Mouse (Mus musculus): ENCODE measurements around the gene Rnf166.

The Rnf166 gene

DNA sequence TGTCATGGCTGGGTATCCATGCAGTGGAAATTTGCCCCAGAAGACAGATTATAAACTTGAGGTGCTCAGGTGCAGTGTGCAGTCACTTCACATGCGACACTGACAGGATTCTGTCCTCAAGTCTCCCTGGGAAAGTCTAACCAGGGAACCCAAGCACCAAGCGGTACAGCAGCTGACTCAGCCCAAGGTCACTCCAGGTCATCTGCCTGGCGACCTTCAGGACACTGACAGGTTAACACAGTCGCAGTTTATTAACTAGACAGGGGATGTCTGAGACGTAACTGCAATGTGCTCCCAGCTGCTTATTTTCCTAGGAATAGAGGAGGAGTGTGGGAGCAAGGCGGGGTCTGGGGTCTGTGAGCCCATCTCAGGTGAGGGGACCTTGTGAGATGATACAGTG lies 6.5 kb downstream of the Rnf166 start:
- DNase-seq (ENCODE audit: low spot score in 2 of 2) = no peak

DNA sequence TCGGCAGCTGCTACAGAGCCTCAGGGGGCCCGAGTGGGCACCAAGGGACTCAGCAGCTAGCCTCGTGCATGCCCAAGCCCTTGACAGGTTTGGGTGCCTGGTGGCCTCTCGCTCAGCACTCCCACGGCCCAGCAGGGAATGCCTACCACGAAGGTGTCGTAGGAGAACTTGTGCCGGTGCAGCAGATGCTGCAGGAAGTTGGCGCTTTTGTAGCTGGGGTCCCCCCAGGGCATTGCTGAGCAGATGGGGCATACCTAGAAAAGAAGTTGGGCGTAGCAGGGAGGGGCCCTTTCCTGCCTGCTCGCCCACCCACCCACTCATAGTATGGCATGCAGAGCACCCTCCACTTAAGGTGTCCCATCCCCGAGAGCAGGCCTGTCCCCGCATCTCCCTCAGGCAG lies 8.0 kb downstream of the Rnf166 start:
- DNase-seq (ENCODE audit: low spot score in 2 of 2) = no peak

DNA sequence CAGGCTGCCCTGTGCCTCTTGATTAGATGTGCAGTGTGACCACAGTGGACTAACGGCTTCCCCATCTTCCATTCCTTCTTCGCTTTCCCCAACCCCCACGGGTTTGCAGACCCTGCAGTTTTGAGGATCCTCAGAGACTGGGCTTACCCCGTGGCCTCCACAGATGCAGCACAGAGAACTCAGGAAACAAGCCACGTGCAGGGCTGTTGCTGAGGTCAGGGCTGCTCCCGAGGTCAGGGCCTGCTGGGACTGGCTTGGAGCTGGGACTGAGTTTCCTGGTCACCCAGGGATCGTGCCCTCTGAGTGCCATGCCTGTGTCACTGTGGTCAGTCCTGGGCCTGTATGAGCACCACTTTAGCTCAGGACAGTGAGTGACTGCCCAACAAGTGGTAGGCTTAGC lies 10.9 kb downstream of the Rnf166 start:
- DNase-seq (ENCODE audit: low spot score in 2 of 2) = no peak

DNA sequence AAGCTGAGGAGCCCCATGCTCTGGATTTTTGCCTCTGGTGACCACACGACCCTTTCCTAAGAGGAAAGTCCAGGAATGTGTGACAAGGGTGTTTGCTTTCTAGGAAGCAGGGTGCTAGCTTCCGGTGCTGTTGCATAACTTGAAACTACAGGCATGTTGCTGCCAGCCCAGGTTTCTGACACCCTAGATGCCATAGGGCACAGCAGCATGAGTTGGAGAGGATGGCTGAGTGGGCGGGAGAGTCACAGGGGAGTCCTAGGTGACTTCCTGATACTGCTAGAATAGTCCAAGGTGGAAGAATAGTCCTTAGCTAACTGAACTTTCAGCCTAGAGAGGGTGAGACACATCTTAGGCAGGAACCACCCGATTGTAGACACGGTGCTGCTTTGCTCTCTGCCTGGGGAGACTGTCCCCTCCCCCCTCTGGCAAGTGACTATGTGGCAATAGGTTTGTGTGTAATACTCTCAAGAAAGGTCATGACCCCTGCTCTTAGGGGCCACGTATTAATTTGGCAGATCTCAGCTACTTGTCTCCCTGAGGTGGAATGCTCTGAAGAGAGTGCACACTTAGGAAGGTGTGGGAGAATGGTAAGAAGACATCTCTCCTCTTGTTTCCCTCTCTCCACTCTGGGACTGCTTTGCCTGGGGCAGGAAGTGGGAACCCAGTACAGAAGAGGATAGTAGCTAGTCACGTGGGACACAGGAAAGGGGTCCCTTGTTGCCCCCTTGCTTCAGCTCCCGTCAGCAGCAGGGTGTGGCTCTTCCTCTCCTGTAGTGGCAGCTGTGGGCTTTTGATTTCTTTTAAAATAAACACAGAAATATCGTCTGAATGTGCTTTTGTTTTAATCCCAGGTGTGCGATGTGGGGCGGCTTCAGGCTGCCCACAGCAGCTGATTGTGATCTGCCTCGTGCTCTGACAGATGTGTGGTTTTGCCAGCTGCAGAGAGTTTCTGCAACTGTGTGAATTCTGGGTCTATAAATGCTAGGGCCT lies 11.9 kb downstream of the Rnf166 start:
- no peak for DNase-seq (ENCODE audit: low spot score in 2 of 2)

DNA sequence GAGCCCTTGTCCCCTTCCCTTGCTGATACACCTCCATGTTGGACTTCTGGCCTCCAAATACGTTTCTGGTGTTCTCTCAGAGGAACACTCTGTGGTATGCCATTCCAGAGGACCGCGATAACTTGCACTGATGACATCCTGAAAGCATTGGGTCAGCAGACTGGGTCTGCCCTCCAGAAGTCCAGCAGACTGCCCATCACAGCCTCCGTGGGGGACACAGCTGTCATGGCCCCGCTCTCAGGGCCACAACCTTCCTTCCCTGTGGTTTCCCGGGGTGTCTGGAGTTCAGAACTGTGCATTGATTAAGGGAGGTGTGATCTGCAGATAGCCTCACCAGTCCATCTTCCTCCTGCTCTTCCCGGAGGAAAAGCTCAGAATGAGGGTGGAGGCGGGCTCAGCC lies 13.4 kb downstream of the Rnf166 start:
- no peak for DNase-seq (ENCODE audit: low spot score in 2 of 2)

DNA sequence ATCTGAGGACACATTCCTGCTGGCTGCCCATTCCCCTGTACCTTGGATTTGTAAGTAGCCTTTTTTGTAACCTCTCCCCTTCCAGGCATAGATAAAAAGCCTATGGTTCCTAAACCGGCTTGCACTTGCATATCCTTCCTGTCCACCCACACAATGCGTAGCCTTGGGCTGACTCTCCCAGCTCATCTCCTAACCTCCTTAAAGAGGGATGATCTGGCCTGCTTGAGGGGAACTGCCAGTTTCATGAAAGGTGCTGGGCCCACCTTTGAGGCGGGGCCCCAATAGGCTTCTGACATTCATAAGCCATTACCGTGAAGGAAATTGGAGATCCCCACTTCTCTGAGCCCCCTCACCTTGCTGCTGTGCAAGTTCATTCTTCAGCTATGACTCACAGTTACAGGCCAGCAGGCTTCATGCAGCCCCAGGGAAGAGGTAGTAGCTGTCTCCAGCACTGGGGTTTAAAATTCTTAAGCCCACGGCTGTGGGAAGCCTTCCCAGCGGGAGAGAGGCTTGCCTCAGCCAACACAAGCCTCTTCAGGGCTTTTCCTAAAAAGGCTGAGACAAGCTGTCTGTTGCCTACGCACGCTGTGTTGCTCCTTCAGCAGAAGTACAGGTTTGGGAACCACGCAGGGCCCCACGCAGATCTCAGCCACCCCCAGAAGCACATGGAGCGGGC lies 14.3 kb downstream of the Rnf166 start:
- no peak for DNase-seq (ENCODE audit: low spot score in 2 of 2)

DNA sequence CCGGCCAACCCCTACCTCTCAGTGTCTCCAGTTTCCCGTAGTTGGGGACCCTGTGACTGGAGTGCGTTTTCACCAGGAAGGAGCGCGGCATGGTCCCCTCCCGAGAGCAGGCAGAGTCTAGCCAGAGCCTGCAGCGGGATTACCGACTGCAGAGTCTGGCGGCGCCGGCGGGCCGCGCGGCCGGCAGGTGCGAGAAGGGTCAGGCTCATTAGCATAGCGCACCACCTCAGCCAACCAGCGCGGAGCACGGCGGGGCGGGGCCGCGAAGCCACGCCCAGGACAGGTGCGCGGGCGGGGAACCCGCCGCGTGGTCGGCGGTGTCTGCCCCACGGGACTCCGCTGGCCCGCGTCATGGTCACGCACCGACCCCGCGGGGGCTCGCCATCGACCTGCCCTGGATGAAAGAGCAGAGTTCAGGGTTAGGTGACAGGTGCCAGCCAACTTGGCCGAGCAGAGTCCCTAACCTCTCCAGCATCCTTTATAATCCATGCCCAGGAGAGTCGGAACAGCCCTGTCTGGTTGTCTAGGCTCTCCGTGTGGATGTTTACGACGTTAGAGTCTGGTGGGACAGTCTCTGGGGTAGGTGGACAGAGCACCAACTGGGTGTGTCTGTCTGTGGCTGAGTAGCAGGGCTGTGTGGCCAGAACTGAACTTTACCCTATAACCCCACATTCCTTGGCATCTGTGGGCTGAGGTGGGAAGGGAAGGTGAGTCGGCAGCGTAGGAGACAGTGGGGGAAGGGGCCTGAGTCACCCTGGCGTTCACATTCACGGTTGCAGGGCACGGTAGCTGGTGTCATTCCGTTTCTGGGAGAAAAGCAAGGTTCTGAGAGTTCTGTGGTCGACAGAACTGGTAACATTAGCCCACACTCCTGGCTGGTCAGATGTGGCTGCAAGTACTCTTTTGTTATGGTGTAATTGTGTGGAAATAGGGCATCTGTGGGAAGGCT lies 15.1 kb downstream of the Rnf166 start, which contains the start of gene Snai3:
Gene Snai3 (minus strand): TSS at position 210 of the 949 bp plus-strand sequence.
- DNase-seq (ENCODE audit: low spot score in 2 of 2) = no peak

DNA sequence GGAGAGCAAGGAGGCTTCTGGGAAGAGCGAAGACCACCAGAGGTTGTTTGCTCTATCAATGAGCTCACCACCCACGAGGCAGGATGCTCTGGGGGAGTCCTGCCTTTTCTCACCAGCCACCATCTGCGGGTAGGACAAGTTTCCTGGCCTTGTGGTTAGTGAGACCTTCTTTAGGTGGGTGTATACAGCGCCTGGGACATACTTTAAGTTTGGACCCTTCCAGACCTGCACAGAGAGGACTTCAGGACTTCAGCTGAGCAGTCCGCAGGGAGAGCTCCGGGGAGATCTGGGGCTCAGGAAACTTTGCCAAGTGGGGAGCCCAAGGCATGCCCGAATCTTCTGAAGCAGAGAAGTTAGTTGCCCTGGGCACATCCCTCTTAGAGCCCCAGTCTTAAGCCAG lies 15.9 kb downstream of the Rnf166 start:
- DNase-seq (ENCODE audit: low spot score in 2 of 2) = no peak

DNA sequence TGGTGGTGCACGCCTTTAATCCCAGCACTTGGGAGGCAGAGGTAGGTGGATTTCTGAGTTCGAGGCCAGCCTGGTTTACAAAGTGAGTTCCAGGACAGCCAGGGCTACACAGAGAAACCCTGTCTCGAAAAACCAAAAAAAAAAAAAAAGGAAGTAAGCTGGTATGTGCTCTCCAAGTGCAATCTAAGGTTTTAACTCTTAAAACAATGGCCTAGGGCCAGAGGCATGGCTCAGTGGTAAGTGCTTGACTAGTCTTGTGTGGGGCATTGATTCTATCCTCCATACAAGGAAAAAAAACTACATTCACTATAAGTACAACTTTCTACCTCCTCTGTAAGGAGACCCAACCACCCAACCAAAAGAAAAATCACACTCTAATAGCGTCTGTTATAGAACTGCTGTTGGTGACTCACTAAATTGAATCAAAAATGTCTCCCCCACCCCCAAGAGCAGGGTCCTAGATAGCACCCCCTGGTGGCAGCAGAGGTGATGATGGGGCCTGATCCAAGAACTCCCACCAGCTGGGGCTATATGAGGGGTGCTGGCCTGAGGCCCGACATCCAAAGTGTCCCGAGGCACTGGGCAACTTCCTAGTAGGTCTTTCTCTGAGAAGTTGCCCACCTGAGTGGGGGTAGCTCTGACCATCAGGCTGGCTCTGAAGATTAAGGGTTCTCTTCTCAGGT lies 16.5 kb downstream of the Rnf166 start:
- no peak for DNase-seq (ENCODE audit: low spot score in 2 of 2)

DNA sequence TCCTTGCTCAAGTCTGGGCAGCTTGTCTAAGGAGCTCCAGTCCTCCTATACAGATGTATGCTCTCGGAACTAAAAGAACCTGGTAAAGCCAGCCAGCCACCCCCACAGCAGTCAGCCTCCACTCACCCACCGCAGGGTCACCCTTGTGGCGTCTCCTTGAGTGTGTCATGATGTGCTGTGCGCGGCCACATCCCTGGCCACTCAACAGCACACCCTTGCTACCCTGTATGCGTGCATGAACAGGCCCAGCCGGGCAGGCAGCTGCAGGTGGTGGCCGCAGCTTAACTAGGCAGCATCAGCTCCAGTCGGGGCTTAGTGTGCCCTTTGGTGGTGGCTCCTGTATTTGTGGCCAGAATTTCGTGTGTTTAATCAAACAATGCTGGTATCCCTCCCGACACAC lies 18.7 kb downstream of the Rnf166 start:
- no peak for DNase-seq (ENCODE audit: low spot score in 2 of 2)

DNA sequence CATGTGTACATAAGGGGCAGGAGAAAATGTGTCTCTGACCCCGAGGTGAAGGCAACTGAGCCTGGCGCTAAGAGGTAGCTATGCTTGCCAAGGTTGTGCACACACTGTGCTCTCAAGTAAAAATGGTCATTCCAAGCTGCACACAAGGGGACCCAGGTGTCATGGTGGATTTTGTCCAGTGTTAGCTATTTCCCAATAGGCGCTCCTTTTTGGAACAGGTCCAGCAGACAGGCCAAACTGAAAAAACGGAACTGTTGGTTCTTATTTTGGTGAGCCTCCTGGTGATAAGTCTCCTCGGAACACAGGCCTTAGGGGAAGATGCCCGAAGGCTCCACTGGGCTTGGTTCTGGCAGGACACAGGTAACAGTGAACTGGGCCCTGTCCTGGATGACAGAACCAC lies 21.5 kb downstream of the Rnf166 start:
- DNase-seq (ENCODE audit: low spot score in 2 of 2) = no peak

DNA sequence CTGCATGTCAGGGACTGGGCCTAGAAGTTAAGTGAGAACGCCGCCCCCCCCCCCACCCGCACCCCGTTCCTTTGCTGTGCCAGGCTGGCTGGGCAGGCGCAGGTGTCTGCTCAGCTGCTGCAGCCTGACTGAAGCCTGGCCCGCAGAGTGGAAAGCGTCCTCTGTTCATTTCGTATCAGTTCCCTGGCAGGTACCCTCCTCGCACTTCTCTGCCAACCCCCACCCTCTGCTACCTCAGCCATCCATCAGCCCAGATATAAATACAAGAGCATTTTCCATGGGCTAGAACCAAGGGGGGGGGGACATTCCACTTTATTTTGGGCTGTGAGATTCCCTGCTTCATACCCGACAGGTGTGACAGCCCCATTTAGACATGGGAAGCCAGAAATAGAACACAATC lies 23.7 kb downstream of the Rnf166 start:
- DNase-seq (ENCODE audit: low spot score in 2 of 2) = no peak

DNA sequence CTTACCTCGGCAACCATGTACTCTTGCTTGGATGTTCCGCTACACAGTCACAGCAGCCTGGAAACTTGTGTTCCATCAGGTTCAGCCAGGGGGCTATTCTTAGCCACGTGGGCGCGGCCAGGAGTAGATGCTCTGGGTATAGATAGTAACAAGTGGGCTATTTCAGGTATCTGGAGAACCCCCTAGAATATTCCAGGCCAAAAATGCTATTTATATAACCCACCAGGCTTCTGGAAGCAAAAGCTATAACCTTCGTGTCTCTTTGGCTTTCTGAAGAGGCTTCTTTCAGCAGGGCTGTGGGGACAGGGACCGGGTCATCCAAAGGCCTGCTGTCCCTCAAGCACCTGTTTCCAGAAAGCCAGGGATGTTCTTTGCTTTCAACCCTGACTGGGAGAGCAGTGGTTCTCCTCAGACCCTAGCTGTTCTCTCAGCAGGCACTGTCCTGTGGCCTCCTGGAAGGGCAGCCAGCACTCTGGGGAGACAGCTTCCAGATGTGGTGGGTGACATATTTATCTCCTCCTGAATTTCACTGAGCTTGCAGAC lies 24.6 kb downstream of the Rnf166 start:
- DNase-seq (ENCODE audit: low spot score in 2 of 2) = no peak

DNA sequence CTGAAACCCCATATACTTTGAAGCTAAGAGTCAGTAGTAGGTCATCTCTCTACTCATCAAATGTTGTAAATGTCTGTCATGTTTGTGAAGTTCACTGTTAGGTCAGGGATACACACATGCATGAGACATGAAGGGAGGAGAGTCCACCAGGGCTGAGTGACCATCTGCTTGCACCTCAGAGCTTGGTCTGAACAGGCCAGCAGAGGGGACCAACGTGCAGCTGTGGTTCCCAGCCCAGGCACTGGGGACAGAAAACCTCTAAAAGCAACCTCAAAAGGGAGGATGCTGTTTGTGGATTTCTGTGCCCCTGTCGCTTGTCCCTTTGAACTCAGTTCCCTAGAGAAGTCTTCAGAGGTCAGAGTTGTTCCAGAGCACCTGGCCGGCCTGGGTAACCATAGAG lies 30.7 kb downstream of the Rnf166 start:
- DNase-seq (ENCODE audit: low spot score in 2 of 2) = peak in 1 of 2 experiments; percentile 22

DNA sequence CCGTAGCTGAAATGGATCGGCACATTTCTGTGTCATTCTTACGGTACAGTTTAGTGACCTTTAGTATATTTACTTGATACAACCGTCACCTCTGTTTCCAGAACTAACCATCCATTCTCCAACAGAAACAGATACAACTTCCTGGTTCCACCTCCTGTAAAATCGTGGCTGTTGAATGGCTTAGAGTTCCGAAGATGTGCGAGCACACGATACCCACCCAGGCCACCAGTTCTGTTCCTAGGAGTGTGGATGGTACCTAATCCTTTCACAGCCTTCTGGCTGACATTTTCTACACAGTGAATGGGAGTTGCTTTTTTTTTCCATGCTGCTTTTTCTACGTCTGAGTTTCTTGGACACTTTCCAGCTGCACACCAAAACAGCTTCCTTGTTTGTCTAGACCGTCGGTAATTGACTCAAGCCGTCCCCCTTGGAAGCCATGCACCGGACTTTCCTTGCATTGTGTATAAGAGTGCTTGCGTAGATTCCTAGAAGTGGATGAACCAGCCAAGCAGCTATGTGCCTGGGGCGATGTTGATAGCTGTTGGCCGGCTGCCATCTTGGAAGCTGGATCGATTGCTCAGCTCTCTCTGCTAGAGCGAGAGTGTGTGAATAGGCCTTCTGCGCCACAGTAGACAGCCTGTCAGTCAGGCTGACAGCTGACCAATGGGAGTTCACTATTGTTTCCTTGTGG lies 31.7 kb downstream of the Rnf166 start:
- DNase-seq (ENCODE audit: low spot score in 2 of 2) = peak; percentile 90 to 93

DNA sequence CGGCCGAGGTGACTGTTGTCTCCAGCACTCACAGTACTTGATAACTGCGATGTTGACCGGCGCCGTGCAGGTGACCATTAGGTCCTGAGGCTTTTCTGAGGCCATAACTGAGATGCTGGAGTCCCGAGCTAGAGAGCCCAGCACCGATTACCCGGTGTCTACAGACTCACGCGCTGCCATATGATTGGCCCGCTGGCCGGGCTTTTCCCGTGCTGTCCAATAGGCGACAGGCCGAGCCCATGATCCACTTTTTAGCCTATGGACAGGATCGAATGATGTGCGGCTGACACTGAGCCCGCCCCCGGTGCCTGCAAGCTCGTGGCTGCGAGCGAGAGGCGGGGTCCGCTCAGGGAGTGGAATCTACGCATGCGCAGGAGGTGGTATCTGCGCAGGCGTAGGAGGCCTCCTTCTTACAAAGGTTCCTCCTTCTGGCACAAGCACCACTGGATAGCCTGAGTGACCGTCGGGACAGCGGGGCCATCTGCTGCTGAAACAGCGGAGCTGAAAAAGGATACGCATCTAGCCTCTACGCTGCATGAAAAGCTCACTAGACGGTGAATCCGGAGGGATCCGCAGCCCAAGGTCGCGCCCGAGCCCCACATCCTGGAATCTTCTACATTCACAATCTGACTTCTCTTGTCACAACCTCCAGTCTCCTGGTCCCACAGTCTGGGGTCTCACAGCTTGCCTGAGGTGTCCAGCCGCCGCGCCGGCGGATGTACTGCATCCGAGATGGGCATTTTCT lies 32.4 kb downstream of the Rnf166 start, which contains the start of gene Mvd:
Gene Mvd (minus strand): TSS at position 161 of the 745 bp plus-strand sequence.
- DNase-seq (ENCODE audit: low spot score in 2 of 2) = peak; percentile 100

DNA sequence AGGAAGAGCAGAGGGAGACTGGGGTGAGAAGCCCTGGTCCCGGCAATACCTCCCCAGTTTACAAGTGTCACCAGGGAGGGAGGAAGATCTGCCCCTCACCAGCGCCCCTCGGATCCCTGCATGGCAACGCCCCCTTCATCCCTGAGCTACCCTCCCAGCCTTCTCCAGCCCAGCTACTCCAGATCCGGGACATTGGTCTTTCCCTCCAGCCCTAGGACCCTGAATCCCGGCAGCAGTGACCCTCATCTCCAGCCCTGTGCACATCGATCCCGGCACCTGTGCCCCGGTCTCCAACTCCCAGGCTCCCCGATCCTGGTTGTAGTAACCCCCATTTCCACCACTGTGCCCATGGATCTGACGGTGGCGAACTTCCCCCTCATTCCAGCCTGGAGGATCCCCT lies 33.1 kb downstream of the Rnf166 start:
- no peak for DNase-seq (ENCODE audit: low spot score in 2 of 2)

DNA sequence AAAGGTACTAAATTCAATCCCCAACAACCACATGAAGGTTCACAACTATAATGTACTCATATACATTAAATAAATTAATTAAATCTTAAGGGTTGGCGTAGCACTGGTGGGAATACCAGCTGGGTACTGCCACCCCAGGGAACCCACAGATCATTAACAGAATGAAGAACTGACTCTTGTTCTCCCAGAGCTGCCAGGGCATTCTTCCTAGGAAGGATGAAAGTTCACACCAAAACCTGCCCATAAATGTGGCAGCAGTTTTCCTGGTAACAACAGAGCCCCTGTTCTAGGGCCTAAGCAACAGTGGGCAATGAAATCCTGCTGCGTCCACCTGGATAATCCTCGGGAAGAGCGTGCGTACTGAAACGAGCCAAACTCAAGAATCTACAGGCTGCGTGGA lies 33.5 kb downstream of the Rnf166 start:
- no peak for DNase-seq (ENCODE audit: low spot score in 2 of 2)

DNA sequence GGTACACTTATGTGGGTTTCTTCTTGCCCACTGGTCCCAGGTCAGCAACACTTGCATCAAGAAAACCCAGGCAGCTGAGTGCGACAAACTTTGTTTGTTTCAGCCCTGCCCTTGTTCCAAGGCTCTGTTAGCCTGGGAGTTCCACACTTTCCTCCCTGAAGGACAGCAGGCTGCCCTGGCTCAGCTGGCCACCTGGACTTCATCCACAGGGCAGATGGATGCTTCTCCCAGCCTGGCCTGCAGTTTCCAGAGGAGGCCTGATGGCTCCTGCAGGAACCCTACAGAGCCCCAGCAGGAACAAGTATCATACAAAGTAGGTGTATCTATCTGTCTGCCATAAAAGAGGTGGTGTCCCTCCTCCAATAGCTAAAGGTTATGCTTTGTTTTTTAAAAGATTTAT lies 34.5 kb downstream of the Rnf166 start:
- peak in 1 of 2 experiments; percentile 20 for DNase-seq (ENCODE audit: low spot score in 2 of 2)

DNA sequence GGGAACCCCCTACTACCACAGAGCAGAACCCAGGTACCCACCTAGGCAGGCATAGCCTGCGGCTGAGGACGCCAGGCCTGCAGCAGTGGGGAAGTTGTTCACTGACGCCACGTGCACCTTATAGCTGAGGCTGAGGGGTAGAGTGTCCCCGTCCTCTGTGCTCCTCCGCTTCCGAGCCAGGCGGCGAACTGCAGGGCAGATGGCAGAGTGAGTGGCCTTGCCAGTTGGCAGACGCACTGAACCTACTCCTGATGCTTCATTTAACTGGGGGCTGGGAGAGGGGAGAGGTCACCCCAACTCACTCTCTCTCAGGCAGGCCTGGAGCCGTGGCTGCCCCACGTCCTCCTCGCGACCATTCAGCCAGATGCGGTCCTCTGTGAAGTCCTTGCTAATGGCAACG lies 36.5 kb downstream of the Rnf166 start:
- no peak for DNase-seq (ENCODE audit: low spot score in 2 of 2)
